ENCODE assay signal across 8 mouse cellular contexts in the genomic region with DNA sequence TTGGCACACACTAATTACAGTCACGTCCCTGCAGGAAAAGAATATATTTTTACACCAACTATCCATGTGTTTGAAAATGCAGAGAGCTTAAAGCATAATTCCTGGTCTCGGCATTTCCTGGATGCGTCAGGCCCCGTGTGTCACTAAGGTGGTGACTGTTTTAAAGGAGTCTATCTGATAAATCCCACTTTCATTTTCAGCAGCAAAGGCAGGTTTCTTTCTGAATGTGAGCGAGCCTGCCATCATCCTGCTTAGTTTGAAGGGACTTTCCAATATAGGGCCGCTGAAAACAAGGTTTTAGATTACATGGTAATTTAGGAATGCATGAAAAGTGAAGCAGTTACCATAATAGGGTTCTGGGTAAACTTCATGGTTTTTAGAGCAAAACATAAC.
DNase-seq lines count a peak whose midpoint lies in the region; ATAC-seq lines count a peak whose summit lies in the region.

No protein-coding gene starts in this region.

- H3K36me3 ChIP-seq in hindbrain, embryonic 10.5 days, result no peaks in the 10 kb centered on the region
- H3K36me3 ChIP-seq in midbrain, embryonic 14.5 days (ENCODE audit: control insufficient read depth, insufficient read depth, low read length), result no peaks in the 10 kb centered on the region

- H3K4me3 ChIP-seq in hindbrain, embryonic 10.5 days, result no peak overlapping the region
- no peak overlapping the region for H3K4me3 ChIP-seq in midbrain, embryonic 14.5 days (replicated peaks; ENCODE audit: low read depth, low read length)

- no peaks in the 10 kb centered on the region for H3K9me3 ChIP-seq in hindbrain, embryonic 10.5 days
- no peaks in the 10 kb centered on the region for H3K9me3 ChIP-seq in midbrain, embryonic 14.5 days (ENCODE audit: control insufficient read depth, low read length)

- ATAC-seq in midbrain, embryonic 14.5 days (ENCODE audit: low FRiP score, low TSS enrichment), result no peak

- H3K4me2 ChIP-seq in midbrain, embryonic 14.5 days (ENCODE audit: low read length), result peak overlapping the region; percentile 23

- WGBS in hindbrain, embryonic 10.5 days, result 49% methylated on average over 6 of the region's 6 CpGs
- 7% methylated on average over 6 of the region's 6 CpGs for WGBS in midbrain, embryonic 14.5 days

- H3K4me1 ChIP-seq in hindbrain, embryonic 10.5 days (replicated peaks), result peaks cover 28% of the 10 kb centered on the region
- H3K4me1 ChIP-seq in midbrain, embryonic 14.5 days (ENCODE audit: control insufficient read depth, insufficient read depth, low read length), result peaks cover 16% of the 10 kb centered on the region

- no peaks in the 10 kb centered on the region for H3K27me3 ChIP-seq in hindbrain, embryonic 10.5 days (ENCODE audit: insufficient read depth, poor library complexity, severe bottlenecking)
- no peaks in the 10 kb centered on the region for H3K27me3 ChIP-seq in midbrain, embryonic 14.5 days (ENCODE audit: control insufficient read depth, insufficient read depth, low read length)

- no peak overlapping the region for H3K9ac ChIP-seq in midbrain, embryonic 14.5 days (replicated peaks; ENCODE audit: low read length)

- peak overlapping the region; percentile 56 for H3K27ac ChIP-seq in hindbrain, embryonic 10.5 days
- peak overlapping the region; percentile 61 for H3K27ac ChIP-seq in midbrain, embryonic 14.5 days (replicated peaks; ENCODE audit: low read depth, low read length)

- peak; percentile 27 for DNase-seq in kidney, adult 18-20 months
- DNase-seq in kidney, postnatal 10 days, result no peak
- DNase-seq in adrenal gland, postnatal 25 days, result peak; percentile 15
- DNase-seq in hindbrain, embryonic 10.5 days (ENCODE audit: low spot score), result no peak
- peak; percentile 45 for DNase-seq in midbrain, embryonic 14.5 days
- no peak for DNase-seq in natural killer cell, adult 2 months (ENCODE audit: low spot score in 2 of 2)
- DNase-seq in thymus, postnatal 10 days (ENCODE audit: low spot score in 2 of 2), result no peak
- no peak for DNase-seq in spleen, postnatal 4 days (ENCODE audit: low spot score in 2 of 2)

Comparison
In these comparisons a context has a peak if more than half of its experiments do, and no peak if none do; other contexts are left out.
1. DNase-seq: peak in kidney, adult 18-20 months (single experiment), adrenal gland, postnatal 25 days (single experiment) and midbrain, embryonic 14.5 days (single experiment); none in kidney, postnatal 10 days (single experiment), hindbrain, embryonic 10.5 days (single experiment), natural killer cell, adult 2 months (0 of 2), thymus, postnatal 10 days (0 of 2) and spleen, postnatal 4 days (0 of 2).